Mouse (Mus musculus): ENCODE results near the gene Aurkc. TPM values are rescaled to one million over a fixed set of nuclear protein-coding genes. Genes with fewer than 3 reads are reported as not detected.
"Not testable (repeated sequence)": the region's sequence is repeated elsewhere in the genome, so short reads cannot be mapped to it uniquely, and the experiment has no call there.

The Aurkc gene
- total RNA-seq (2021): not detected in 2 replicates
- long read RNA-seq, experiment 1: 0 reads
- long read RNA-seq, experiment 2: 0 reads

GRCm38 (mm10) chr7:6995251-6995650, at the start of gene Aurkc:
Gene Aurkc, plus strand, starts transcription at chr7:6995300.
- not testable (repeated sequence) for DNase-seq

- not testable (repeated sequence) for DNase-seq
Measured at GRCm38 (mm10) chr7:6948061-6948460, 47.0 kb upstream of the Aurkc start.

- no peak for DNase-seq
Measured at GRCm38 (mm10) chr7:6956576-6956975, 38.5 kb upstream of the Aurkc start.

DNA sequence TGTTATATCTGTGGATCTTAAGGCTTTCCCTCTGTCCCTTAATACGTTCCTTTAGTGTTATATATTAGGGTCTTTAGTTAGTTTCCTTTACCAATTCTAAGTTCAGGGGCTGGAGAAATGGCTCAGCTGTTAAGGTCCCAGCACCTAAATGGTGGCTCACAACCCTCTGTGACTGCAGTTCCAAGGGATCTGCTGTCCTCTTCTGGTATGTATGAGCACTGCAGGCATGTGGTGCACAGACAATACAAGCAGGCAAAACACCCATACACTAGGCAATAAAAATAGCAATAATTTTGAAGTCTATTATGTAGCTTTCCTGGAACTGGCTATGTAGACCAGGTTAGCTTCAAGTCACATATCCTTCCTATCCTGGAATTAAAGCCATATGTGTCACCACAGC, 36.5 kb upstream of the Aurkc start:
- DNase-seq: no peak

DNA sequence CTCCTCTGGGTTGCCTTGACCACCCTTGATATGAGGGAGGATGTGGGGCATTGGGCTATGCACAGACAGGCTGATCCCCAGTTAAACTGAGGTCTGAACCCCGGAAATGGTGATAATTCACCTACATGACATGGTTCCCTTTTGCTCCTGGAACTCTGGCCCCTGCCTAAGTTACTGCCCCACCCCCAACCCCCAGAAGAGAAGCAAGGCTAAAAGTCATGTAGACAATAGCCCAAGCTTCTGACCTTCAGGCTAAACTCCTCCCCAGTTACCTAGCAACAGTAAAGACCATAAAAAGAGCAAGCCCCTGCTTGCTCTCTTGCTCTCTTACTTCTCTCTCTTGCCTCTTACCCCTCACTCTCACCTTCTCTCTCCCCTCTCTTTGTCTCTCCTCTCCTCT, 21.5 kb upstream of the Aurkc start:
- no peak for DNase-seq

GRCm38 (mm10) chr7:6976890-6977289, 18.2 kb upstream of the Aurkc start:
- no peak for DNase-seq

- not testable (repeated sequence) for DNase-seq
Measured at GRCm38 (mm10) chr7:6998914-6999313, 3.8 kb downstream of the Aurkc start.

- DNase-seq: not testable (repeated sequence)
Measured at GRCm38 (mm10) chr7:7005441-7005840, 10.3 kb downstream of the Aurkc start.

DNA sequence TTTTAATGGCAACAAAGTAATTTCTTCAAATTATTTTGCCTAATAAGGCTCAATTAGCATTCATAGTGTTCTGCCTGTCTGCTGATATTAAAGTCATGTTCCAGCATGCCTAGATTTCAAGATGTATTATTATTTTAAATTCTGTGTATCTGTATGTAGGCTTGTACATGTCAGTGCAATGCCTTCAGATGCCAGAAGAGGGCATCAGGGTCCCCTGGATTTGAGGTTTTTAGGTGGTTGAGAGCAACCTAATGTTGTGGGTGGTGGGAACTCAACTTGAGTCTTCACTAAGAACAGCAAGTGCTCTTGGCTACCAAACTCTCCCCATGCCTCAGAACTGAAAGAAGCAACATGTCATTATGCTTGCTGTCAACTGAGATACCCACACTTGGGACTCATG, 32.3 kb downstream of the Aurkc start:
- no peak for DNase-seq

DNA sequence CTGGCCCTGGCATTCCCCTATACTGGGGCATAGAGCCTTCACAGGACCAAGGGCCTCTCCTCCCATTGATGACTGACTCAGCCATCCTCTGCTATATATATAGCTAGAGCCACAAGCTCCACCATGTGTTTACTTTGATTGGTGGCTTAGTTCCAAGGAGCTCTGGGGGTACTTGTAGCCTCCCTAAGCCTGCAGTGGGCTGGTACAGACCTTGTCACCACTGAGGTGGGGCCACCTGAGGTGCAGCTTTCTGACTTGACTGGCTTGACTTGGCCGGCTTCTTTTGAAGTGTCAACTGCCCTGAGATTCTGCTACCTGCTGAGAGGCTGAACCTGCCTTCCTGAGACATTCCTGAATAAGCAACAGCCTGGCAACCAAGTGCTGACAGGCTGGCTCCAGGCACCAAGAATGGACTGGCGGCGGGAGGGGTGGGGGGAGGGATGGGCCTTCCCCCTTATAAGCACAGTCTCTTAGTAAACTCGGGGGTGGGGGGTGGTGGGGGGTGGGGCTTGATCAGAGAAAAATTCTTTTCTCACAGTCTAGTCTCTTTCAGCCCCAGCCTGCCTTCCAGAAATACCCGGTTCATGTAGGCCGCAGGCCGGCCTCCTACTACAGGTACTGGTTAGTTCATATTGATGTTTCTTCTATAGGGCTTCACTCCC, 54.7 kb downstream of the Aurkc start:
- DNase-seq: not testable (repeated sequence)

Other genes starting within 250 kb of the Aurkc start
- gene Zfp954, start 126.2 kb downstream of the Aurkc start, total RNA-seq (2021): 8.8 and 11.0 TPM in 2 replicates
- 0.41 and 1.0 TPM in 2 replicates for gene Zfp773, start 141.5 kb downstream of the Aurkc start, total RNA-seq (2021)
- gene Zfp418, start 176.0 kb downstream of the Aurkc start, total RNA-seq (2021): 2.1 and 2.7 TPM in 2 replicates
- gene Zfp772, start 214.7 kb downstream of the Aurkc start, total RNA-seq (2021): 3.2 TPM in 2 replicates